Mouse (Mus musculus) forebrain, embryonic 12.5 days (tissue): ENCODE data around the gene Fbln1. TPM values are rescaled to one million over a fixed set of nuclear protein-coding genes. Genes with fewer than 3 reads are reported as not detected.
A peak's percentile ranks its signal among the peaks of the same experiment; 100 is the strongest.

Experiments used
- ATAC-seq: fragments of 200-750 bp; cut with Nextera tagmentation; 2 replicates; pipeline ENCODE4 v1.8.0; 2017; ENCODE audit warnings: moderate TSS enrichment; ENCODE audit not compliant: low FRiP score
- H3K27ac ChIP-seq: fragments of 300-500 bp; sonication (generic); 2 replicates; pipeline ENCODE4 v1.5.1; 2016; ENCODE audit warnings: mild to moderate bottlenecking
- H3K27me3 ChIP-seq: fragments of 300-500 bp; sonication (generic); 2 replicates; pipeline ENCODE4 v1.6.1; 2016; ENCODE audit warnings: mild to moderate bottlenecking
- H3K36me3 ChIP-seq: fragments of 300-500 bp; sonication (generic); replicated peaks from 2 replicates; pipeline ENCODE4 v1.6.1; 2016; ENCODE audit warnings: mild to moderate bottlenecking
- H3K4me1 ChIP-seq: fragments of 300-500 bp; sonication (generic); 2 replicates; pipeline ENCODE4 v1.6.1; 2016
- H3K4me2 ChIP-seq: fragments of 300-500 bp; sonication (generic); 2 replicates; pipeline ENCODE4 v1.6.1; 2016; ENCODE audit warnings: mild to moderate bottlenecking, moderate library complexity
- H3K4me3 ChIP-seq: fragments of 300-500 bp; sonication (generic); replicated peaks from 2 replicates; pipeline ENCODE4 v1.5.1; 2016; ENCODE audit warnings: mild to moderate bottlenecking
- H3K9ac ChIP-seq: fragments of 300-500 bp; sonication (generic); 2 replicates; pipeline ENCODE4 v1.6.1; 2016; ENCODE audit warnings: mild to moderate bottlenecking
- H3K9me3 ChIP-seq: fragments of 300-500 bp; sonication (generic); 2 replicates; pipeline ENCODE4 v1.6.1; 2016
- WGBS: fragments of 180-500 bp; shearing (Covaris S2); methylation state at CpG from one replicate; pipeline ENCODE4 v1.1.7; 2016; 5-methylcytosine and 5-hydroxymethylcytosine counted together
- polyA plus RNA-seq: library from polyadenylated mRNA; unstranded; fragments of >200 nt; fragmentation: Nextera tagmentation; extraction: Ambion mirVana; gene quantifications from 2 replicates; pipeline ENCODE4 v1.2.1, GENCODE M21; 2016

Gene Fbln1
- polyA plus RNA-seq, 1 experiment from 2014 or later: 112 TPM

GRCm38 (mm10) chr15:85246016-85246415 is 40.3 kb downstream of the Fbln1 start:
- Histone ChIP-seq H3K9me3 (no peaks in the 10 kb centered on the region), H3K27ac (no peak overlapping the region), H3K27me3 (no peaks in the 10 kb centered on the region), H3K36me3 (peaks cover 70% of the 10 kb centered on the region), H3K4me3 (no peak overlapping the region), H3K4me1 (no peaks in the 10 kb centered on the region), H3K9ac (no peak overlapping the region), H3K4me2 (no peak overlapping the region)
- 90% methylated on average over 5 of the region's 5 CpGs for WGBS
- ATAC-seq: no peak

DNA sequence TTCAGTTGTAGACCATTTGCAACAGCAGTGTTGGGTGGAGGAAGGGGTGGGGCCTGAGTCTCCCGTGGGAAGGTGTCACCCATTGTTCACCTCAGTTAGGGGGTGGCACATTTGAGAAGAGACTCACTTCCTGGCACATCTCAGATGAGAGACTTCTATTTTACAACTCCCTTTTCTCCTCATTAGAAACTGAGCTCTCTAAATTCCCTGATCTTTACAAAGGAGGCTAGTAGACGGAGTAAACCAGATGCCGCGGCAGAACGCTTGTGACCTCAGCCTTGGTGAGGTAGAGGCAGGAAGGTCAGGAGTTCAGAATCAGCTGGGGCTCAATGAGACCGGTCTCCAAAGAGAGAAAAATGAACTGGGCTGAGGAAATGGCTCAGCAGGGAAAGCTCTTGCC is 41.2 kb downstream of the Fbln1 start:
- WGBS: 89% methylated on average over 6 of the region's 6 CpGs
- no peaks in the 10 kb centered on the region for H3K4me1 ChIP-seq
- H3K9me3 ChIP-seq: no peaks in the 10 kb centered on the region
- ATAC-seq: no peak
- H3K27me3 ChIP-seq: no peaks in the 10 kb centered on the region
- H3K4me3 ChIP-seq: no peak overlapping the region
- peaks cover 70% of the 10 kb centered on the region for H3K36me3 ChIP-seq
- H3K4me2 ChIP-seq: no peak overlapping the region
- H3K9ac ChIP-seq: no peak overlapping the region
- H3K27ac ChIP-seq: no peak overlapping the region

DNA sequence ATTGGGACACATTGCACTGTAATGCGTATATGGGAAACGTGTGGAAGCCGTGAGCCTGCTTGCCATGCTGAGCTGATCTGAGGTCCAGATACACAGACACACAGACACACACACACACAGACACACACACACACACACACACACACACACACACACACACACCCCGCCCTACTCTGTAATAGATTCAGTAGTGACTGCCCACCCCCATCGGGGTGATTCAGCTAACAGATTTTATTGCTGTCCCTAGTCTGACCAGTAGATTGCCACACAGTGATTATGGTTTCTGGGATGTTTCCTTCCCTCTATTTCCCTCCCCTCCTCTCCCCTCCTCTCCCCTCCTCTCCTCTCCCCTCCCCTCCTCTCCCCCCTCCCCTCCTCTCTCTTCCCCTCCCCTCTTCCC is 42.6 kb downstream of the Fbln1 start:
- H3K36me3 ChIP-seq: peaks cover 66% of the 10 kb centered on the region
- WGBS: 92% methylated on average over 5 of the region's 5 CpGs
- ATAC-seq: no peak
- H3K9me3 ChIP-seq: no peaks in the 10 kb centered on the region
- H3K4me2 ChIP-seq: no peak overlapping the region
- no peak overlapping the region for H3K27ac ChIP-seq
- no peak overlapping the region for H3K9ac ChIP-seq
- H3K27me3 ChIP-seq: no peaks in the 10 kb centered on the region
- H3K4me3 ChIP-seq: no peak overlapping the region
- no peaks in the 10 kb centered on the region for H3K4me1 ChIP-seq

GRCm38 (mm10) chr15:85249252-85249651 is 43.5 kb downstream of the Fbln1 start:
- 0 out of 2 replicates have a peak, but pooled peaks have one; percentile 17 for ATAC-seq
- Histone ChIP-seq H3K4me3 (no peak overlapping the region), H3K4me2 (no peak overlapping the region), H3K9me3 (no peaks in the 10 kb centered on the region), H3K27ac (no peak overlapping the region), H3K27me3 (no peaks in the 10 kb centered on the region), H3K4me1 (no peaks in the 10 kb centered on the region), H3K9ac (no peak overlapping the region), H3K36me3 (peaks cover 61% of the 10 kb centered on the region)
- 48% methylated on average over 5 of the region's 5 CpGs for WGBS

DNA sequence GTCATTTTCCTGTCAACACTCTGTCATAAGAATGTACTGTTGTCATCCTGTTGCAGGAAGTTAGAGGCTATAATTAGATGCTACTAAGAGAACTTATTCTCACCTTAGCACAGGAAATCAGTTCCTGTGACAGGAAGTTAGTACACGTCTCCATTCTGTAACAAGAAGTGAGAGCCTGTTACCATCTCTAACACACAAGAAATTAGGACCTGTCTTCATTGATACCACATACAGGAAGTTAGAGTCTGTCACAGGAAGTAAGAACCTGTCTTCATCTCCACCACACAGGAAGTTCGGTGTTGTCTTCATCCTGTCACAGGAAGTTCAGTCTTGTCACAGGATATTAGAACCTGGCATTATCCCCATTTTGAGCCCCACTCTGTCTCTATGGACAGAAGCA is 44.7 kb downstream of the Fbln1 start:
- H3K27ac ChIP-seq: no peak overlapping the region
- H3K9me3 ChIP-seq: no peaks in the 10 kb centered on the region
- peaks cover 52% of the 10 kb centered on the region for H3K36me3 ChIP-seq
- ATAC-seq: no peak
- no peak overlapping the region for H3K4me2 ChIP-seq
- H3K4me3 ChIP-seq: no peak overlapping the region
- 97% methylated on average over 2 of the region's 2 CpGs for WGBS
- no peak overlapping the region for H3K9ac ChIP-seq
- no peaks in the 10 kb centered on the region for H3K27me3 ChIP-seq
- H3K4me1 ChIP-seq: no peaks in the 10 kb centered on the region

- Histone ChIP-seq H3K36me3 (peaks cover 38% of the 10 kb centered on the region), H3K9ac (no peak overlapping the region)
Observed at GRCm38 (mm10) chr15:85252476-85252875, 46.7 kb downstream of the Fbln1 start.

DNA sequence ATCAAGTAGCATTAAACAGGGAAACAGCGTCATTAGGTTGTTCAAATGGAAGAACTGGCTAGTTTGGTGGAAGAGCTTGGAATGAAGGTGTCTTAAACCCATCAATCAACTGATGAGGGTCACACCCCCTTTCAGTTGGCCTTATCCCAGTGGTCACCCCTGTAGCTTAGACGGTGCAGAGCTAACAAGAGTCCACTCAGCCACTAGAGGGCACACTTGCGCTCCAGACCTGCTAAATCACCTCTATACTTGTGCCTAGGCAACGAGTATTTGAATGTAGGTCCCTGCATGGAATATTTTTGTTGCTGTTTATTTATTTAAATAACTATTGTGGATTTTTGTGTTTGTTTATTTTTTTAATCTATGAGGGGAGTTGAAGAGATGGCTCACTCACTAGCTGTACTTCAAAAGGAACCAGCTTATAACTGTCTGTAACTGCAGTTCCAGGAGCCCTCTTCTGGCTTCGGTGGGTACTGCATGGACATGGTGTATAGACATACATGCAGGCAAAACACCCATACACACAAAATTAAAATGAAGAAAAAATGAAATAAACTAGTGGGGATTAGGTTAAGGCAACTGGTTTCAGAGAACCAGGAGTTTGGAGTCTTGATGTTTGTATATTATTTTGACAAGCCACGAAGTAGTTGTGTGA is 52.2 kb downstream of the Fbln1 start:
- H3K27ac ChIP-seq: no peak overlapping the region
- H3K9ac ChIP-seq: no peak overlapping the region
- H3K4me1 ChIP-seq: no peaks in the 10 kb centered on the region
- H3K27me3 ChIP-seq: no peaks in the 10 kb centered on the region
- H3K9me3 ChIP-seq: peaks cover 11% of the 10 kb centered on the region; the same call in 1 of the 2 replicates
- ATAC-seq: no peak
- WGBS: 72% methylated on average over 6 of the region's 6 CpGs
- no peak overlapping the region for H3K4me2 ChIP-seq
- no peak overlapping the region for H3K4me3 ChIP-seq
- peaks cover 18% of the 10 kb centered on the region for H3K36me3 ChIP-seq

More at GRCm38 (mm10) chr15:85252476-85252875, 46.7 kb downstream of the Fbln1 start:
- H3K4me3 ChIP-seq: no peak overlapping the region
- no peak overlapping the region for H3K4me2 ChIP-seq
- no peaks in the 10 kb centered on the region for H3K4me1 ChIP-seq
- H3K27me3 ChIP-seq: no peaks in the 10 kb centered on the region
- no peaks in the 10 kb centered on the region for H3K9me3 ChIP-seq
- no peak for ATAC-seq
- 92% methylated on average over 6 of the region's 6 CpGs for WGBS
- no peak overlapping the region for H3K27ac ChIP-seq

DNA sequence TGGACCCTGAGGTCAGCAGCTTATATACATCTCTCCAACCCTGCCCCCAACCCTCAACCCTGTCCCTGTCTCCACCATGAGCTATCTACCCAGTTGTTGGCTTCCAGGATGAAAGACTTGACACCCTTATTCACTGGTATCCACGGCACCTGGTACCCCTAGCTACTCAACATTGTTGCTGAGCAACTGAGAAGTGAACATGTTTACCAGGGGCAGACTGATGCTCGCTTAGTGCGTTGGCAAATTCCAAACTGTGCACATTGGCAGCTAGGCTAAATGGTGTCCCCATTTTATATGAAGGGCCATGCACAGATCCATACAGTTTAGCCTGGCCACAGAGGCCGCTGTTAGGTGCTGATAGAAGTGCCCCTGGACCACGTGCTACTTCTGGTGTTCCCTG is 57.1 kb downstream of the Fbln1 start:
- H3K9ac ChIP-seq: no peak overlapping the region
- peaks cover 26% of the 10 kb centered on the region for H3K36me3 ChIP-seq
- H3K4me3 ChIP-seq: no peak overlapping the region
- no peak overlapping the region for H3K27ac ChIP-seq
- H3K4me1 ChIP-seq: no peaks in the 10 kb centered on the region
- no peak for ATAC-seq
- WGBS: 91% methylated on average over 5 of the region's 5 CpGs
- no peak overlapping the region for H3K4me2 ChIP-seq
- H3K27me3 ChIP-seq: no peaks in the 10 kb centered on the region
- peaks cover 11% of the 10 kb centered on the region; the same call in 1 of the 2 replicates for H3K9me3 ChIP-seq

GRCm38 (mm10) chr15:85266729-85267434 is 61.1 kb downstream of the Fbln1 start:
- Histone ChIP-seq H3K27ac (no peak overlapping the region), H3K4me3 (no peak overlapping the region), H3K9me3 (no peaks in the 10 kb centered on the region), H3K4me1 (no peaks in the 10 kb centered on the region), H3K27me3 (no peaks in the 10 kb centered on the region), H3K9ac (no peak overlapping the region), H3K4me2 (no peak overlapping the region), H3K36me3 (peaks cover 19% of the 10 kb centered on the region; the same call in 1 of the 2 replicates)
- WGBS: 49% methylated on average over 14 of the region's 14 CpGs
- ATAC-seq: peak; percentile 65; the same call in 1 of the 2 replicates

GRCm38 (mm10) chr15:85267891-85268290 is 62.1 kb downstream of the Fbln1 start:
- Histone ChIP-seq H3K27ac (no peak overlapping the region), H3K36me3 (peaks cover 19% of the 10 kb centered on the region; the same call in 1 of the 2 replicates), H3K9me3 (no peaks in the 10 kb centered on the region), H3K4me1 (peaks cover 5% of the 10 kb centered on the region), H3K4me2 (no peak overlapping the region), H3K27me3 (no peaks in the 10 kb centered on the region), H3K4me3 (no peak overlapping the region), H3K9ac (no peak overlapping the region)
- ATAC-seq: no peak
- WGBS: 91% methylated on average over 19 of the region's 19 CpGs

- no peak overlapping the region for H3K9ac ChIP-seq
- WGBS: 19% methylated on average over 11 of the region's 11 CpGs
Observed at GRCm38 (mm10) chr15:85272988-85273387, 67.2 kb downstream of the Fbln1 start.

DNA sequence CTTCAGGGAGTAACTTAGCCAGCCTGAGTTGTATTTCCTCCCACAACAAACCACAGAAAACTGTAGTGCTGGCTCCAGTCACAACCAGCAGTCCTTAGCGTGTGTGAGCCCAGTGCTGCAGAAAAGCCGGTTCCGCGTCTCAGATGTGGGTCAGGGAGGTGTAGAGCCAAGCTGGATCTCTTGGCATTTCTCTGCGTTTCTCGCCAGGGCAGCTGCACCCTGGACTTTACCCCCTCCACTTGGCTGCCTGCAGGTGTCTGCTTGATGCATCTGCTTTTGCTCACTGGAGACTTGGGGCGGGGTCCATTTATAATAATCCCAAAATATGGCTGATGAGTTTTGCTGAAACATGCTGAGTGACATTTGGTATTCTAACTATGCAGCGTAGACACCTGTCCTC is 71.5 kb downstream of the Fbln1 start:
- no peak overlapping the region for H3K9ac ChIP-seq
- H3K4me2 ChIP-seq: no peak overlapping the region
- H3K9me3 ChIP-seq: no peaks in the 10 kb centered on the region
- no peak for ATAC-seq
- H3K4me3 ChIP-seq: no peak overlapping the region
- 94% methylated on average over 8 of the region's 8 CpGs for WGBS
- H3K27me3 ChIP-seq: no peaks in the 10 kb centered on the region
- no peak overlapping the region for H3K27ac ChIP-seq
- H3K4me1 ChIP-seq: peaks cover 12% of the 10 kb centered on the region
- H3K36me3 ChIP-seq: no peaks in the 10 kb centered on the region

More at GRCm38 (mm10) chr15:85272988-85273387, 67.2 kb downstream of the Fbln1 start:
- Histone ChIP-seq H3K4me3 (no peak overlapping the region), H3K4me2 (no peak overlapping the region), H3K27me3 (no peaks in the 10 kb centered on the region), H3K9me3 (no peaks in the 10 kb centered on the region), H3K36me3 (no peaks in the 10 kb centered on the region), H3K4me1 (peaks cover 12% of the 10 kb centered on the region), H3K27ac (no peak overlapping the region)
- no peak for ATAC-seq

- no peaks in the 10 kb centered on the region for H3K4me1 ChIP-seq
- H3K9me3 ChIP-seq: no peaks in the 10 kb centered on the region
- no peak for ATAC-seq
- H3K27ac ChIP-seq: no peak overlapping the region
- no peaks in the 10 kb centered on the region for H3K36me3 ChIP-seq
- H3K9ac ChIP-seq: no peak overlapping the region
- H3K4me2 ChIP-seq: no peak overlapping the region
- H3K4me3 ChIP-seq: no peak overlapping the region
- 94% methylated on average over 5 of the region's 5 CpGs for WGBS
- no peaks in the 10 kb centered on the region for H3K27me3 ChIP-seq
Observed at GRCm38 (mm10) chr15:85278986-85279385, 73.2 kb downstream of the Fbln1 start.
